Mouse (Mus musculus) thymus, adult 2 months (tissue): Measurements from ENCODE around the gene Nsf. TPM values are rescaled to one million over a fixed set of nuclear protein-coding genes. Genes with fewer than 3 reads are reported as not detected.

Experiments
- DNase-seq: peaks from one replicate; pipeline ENCODE4 v3.0.0; 2021
- H3K27ac ChIP-seq: fragments of 200-500 bp; 2 replicates; pipeline ENCODE4 v1.5.1; 2012; ENCODE audit warnings: low read length, control low read depth; ENCODE audit not compliant: control insufficient read depth, insufficient read depth
- H3K27me3 ChIP-seq: fragments of 200-500 bp; 2 replicates; pipeline ENCODE4 v1.6.1; 2012; ENCODE audit warnings: mild to moderate bottlenecking, low read length, moderate library complexity, mixed read lengths; ENCODE audit not compliant: control insufficient read depth, insufficient read depth
- H3K36me3 ChIP-seq: fragments of 200-500 bp; 2 replicates; pipeline ENCODE4 v1.6.1; 2012; ENCODE audit warnings: mild to moderate bottlenecking, low read length, moderate library complexity; ENCODE audit not compliant: control insufficient read depth, insufficient read depth
- H3K4me1 ChIP-seq: fragments of 200-500 bp; replicated peaks from 2 replicates; pipeline ENCODE4 v1.6.1; 2012; ENCODE audit warnings: low read length; ENCODE audit not compliant: control insufficient read depth, insufficient read depth
- H3K4me3 ChIP-seq: fragments of 200-500 bp; 2 replicates; pipeline ENCODE4 v1.5.1; 2012; ENCODE audit warnings: mild to moderate bottlenecking, low read length, control low read depth, moderate library complexity; ENCODE audit not compliant: control insufficient read depth, insufficient read depth
- CTCF ChIP-seq: fragments of 200-500 bp; IDR thresholded peaks from 2 replicates; pipeline ENCODE4 v1.5.1; 2012; ENCODE audit warnings: mild to moderate bottlenecking, control low read depth, low read length, moderate library complexity, borderline replicate concordance; ENCODE audit not compliant: control insufficient read depth, poor library complexity, insufficient read depth; ENCODE audit errors: extremely low read depth
- POLR2A ChIP-seq: fragments of 200-500 bp; IDR thresholded peaks from 2 replicates; pipeline ENCODE4 v1.6.1; 2012; ENCODE audit warnings: mild to moderate bottlenecking, low read length, control low read depth, moderate library complexity; ENCODE audit not compliant: control insufficient read depth, poor library complexity, insufficient read depth; ENCODE audit errors: extremely low read depth
- WGBS: fragments of 180-500 bp; shearing (Covaris S2); methylation state at CpG from one replicate; pipeline ENCODE4 v1.1.7; 2018; 5-methylcytosine and 5-hydroxymethylcytosine counted together
- polyA plus RNA-seq: library from polyadenylated mRNA; depleted of rRNA; stranded (reverse); fragments of >200 nt; gene quantifications from 2 replicates; pipeline ENCODE4 v1.2.3, GENCODE M21; 2012; rRNA removed

Gene Nsf
- polyA plus RNA-seq, 1 experiment = 52.5 TPM

DNA sequence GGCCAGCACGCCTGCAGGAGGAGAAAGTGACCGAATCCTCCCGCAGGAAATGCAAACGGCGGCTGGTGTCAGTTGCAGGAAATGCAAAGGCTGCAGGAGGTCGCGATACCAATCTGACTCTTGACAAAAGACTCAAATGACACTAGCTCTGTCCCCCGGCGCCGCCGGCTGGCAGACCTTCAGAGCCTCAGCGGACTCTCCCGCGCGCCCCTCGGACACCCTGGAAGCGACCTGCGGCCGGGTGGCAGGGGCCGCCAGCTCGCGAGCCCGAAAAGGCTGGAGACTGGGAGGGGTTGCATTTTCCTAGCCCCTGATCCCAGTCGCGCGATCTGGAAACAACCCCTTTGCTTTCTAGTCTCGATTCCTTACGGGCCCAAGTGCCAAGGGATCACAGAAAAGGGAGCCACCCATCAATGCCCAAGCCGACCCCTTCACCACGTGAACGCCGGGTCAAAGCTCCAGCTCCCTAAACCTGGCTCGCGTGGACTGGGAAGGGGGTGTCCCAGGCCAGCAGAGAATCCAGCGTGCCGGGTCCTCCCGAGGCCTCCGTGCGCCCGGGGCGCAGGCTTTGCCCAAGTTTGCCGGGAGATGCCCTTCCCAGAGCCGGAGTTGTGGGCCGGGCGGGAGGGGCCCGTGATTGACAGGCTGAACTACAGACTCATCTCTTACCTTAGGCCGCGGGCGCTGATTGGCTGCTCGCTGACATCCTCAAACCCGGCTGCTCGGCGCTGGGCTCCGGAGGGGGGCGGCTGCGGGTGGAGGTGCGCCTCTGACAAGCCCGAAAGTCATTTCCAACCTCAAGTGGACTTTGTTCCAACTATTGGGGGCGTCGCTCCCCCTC is 180.2 kb downstream of the Nsf start, which contains the start of gene Wnt3:
TSS of gene Wnt3 (plus strand) at position 764 of the 841 bp plus-strand sequence.
- peaks cover 12% of the 10 kb centered on the region; the same call in 1 of the 2 replicates for H3K4me1 ChIP-seq
- TF ChIP-seq POLR2A = no peak
- no peak for TF ChIP-seq CTCF
- 3% methylated on average over 60 of the region's 60 CpGs for WGBS
- H3K36me3 ChIP-seq = no peaks in the 10 kb centered on the region
- no peak within 1 kb of the TSS for H3K27ac ChIP-seq
- no peak within 1 kb of the TSS for H3K4me3 ChIP-seq
- H3K27me3 ChIP-seq = peaks cover 34% of the 10 kb centered on the region
- peak; percentile 44 for DNase-seq

DNA sequence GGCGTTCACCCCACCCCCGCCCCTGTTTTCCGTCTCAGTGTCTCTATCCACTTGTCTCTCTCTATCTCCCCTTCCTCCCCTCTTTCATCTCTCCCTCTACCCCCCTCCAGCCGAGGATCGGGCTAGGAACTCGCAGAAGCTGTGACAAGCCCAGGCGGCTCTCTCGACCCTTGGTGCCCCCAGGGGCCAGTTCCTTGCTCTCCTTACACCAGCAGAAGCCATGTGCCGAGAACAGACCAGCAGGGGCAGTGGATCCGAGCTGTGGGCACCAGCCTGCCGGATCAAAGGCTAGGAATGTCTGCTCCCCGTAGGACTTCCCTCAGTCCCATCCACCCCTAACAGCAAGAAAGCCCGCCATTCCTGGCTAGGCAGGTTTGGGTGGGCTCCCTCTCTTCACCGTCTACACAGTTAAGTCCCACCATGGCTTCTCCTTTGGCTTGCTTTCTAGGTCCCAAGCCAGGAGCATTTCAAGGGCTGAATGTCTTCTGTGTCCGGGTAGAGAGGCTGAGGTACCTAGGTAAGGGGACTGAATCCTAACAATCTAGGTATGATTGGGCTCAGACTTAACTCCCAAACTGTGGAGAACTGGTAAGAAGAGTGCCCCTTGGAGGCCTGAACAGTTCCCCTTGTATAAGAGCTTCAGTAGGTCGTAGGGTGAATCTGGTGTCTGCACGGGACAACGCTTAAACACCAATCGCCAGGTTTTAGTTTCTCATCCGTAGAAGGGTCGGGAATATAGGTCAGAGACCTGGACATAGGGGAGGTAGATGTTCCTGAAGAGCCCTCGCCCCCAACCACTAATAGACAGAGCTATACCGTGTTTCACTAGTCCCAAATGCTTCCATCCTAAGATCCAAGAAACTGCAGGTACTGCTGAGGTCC is 181.1 kb downstream of the Nsf start:
- no peak overlapping the region for H3K27ac ChIP-seq
- H3K4me3 ChIP-seq = no peak overlapping the region

More for the DNA sequence above, 181.1 kb downstream of the Nsf start:
- Histone ChIP-seq H3K36me3 (no peaks in the 10 kb centered on the region), H3K27me3 (peaks cover 34% of the 10 kb centered on the region), H3K4me1 (peaks cover 12% of the 10 kb centered on the region; the same call in 1 of the 2 replicates)
- TF ChIP-seq CTCF = no peak
- TF ChIP-seq POLR2A = no peak
- WGBS = 7% methylated on average over 23 of the region's 23 CpGs
- no peak for DNase-seq

Other genes with a start within 250 kb of the Nsf start
- 0.13 and 0.15 TPM in 2 replicates for gene Wnt9b, start 204.2 kb downstream of the Nsf start, polyA plus RNA-seq
- gene Wnt3, start 179.9 kb downstream of the Nsf start, polyA plus RNA-seq = 0.33 and 0.43 TPM in 2 replicates
- gene Arf2, start 12.7 kb upstream of the Nsf start, polyA plus RNA-seq = 10.4 and 14.7 TPM in 2 replicates
- gene Crhr1, start 178.8 kb upstream of the Nsf start, polyA plus RNA-seq = 0.19 and 0.24 TPM in 2 replicates
- gene Sppl2c, start 232.3 kb upstream of the Nsf start, polyA plus RNA-seq = 0.22 TPM in 1 of 2 replicates, not detected in the other